Mouse (Mus musculus) limb, embryonic 15.5 days (tissue): ENCODE results near the gene Bad. TPM values are rescaled to one million over a fixed set of nuclear protein-coding genes. Genes with fewer than 3 reads are reported as not detected.
A peak's percentile ranks its signal among the peaks of the same experiment; 100 is the strongest.
"Not testable (repeated sequence)": the region's sequence is repeated elsewhere in the genome, so short reads cannot be mapped to it uniquely, and the experiment has no call there.

ENCODE experiments used
- ATAC-seq: fragments of 200-750 bp; cut with Nextera tagmentation; 2 replicates; pipeline ENCODE4 v1.8.0; 2017; ENCODE audit warnings: low read depth, moderate TSS enrichment; ENCODE audit not compliant: insufficient number of reproducible peaks, low FRiP score, low TSS enrichment
- H3K27ac ChIP-seq: fragments of 300-500 bp; sonication (generic); 2 replicates; pipeline ENCODE4 v1.5.1; 2015; ENCODE audit warnings: moderate library complexity, mild to moderate bottlenecking, inconsistent platforms
- H3K27me3 ChIP-seq: fragments of 300-500 bp; sonication (generic); 2 replicates; pipeline ENCODE4 v1.6.1; 2015; ENCODE audit warnings: inconsistent platforms
- H3K36me3 ChIP-seq: fragments of 300-500 bp; sonication (generic); 2 replicates; pipeline ENCODE4 v1.6.1; 2015; ENCODE audit warnings: inconsistent platforms
- H3K4me1 ChIP-seq: fragments of 300-500 bp; sonication (generic); 2 replicates; pipeline ENCODE4 v1.6.1; 2015; ENCODE audit warnings: inconsistent platforms
- H3K4me2 ChIP-seq: fragments of 300-500 bp; sonication (generic); 2 replicates; pipeline ENCODE4 v1.6.1; 2015; ENCODE audit warnings: mild to moderate bottlenecking, inconsistent platforms
- H3K4me3 ChIP-seq: fragments of 300-500 bp; sonication (generic); 2 replicates; pipeline ENCODE4 v1.5.1; 2015; ENCODE audit warnings: mild to moderate bottlenecking, inconsistent platforms
- H3K9ac ChIP-seq: fragments of 300-500 bp; sonication (generic); 2 replicates; pipeline ENCODE4 v1.6.1; 2015; ENCODE audit warnings: inconsistent platforms
- H3K9me3 ChIP-seq: fragments of 300-500 bp; sonication (generic); 2 replicates; pipeline ENCODE4 v1.6.1; 2016; ENCODE audit warnings: inconsistent platforms
- WGBS: fragments of 180-500 bp; shearing (Covaris S2); methylation state at CpG from one replicate; pipeline ENCODE4 v1.1.7; 2015; 5-methylcytosine and 5-hydroxymethylcytosine counted together
- polyA plus RNA-seq: library from polyadenylated mRNA; unstranded; fragments of >200 nt; fragmentation: Nextera tagmentation; extraction: Ambion mirVana; gene quantifications from 2 replicates; pipeline ENCODE4 v1.2.1, GENCODE M21; 2015

The Bad gene
- polyA plus RNA-seq, 1 experiment from 2014 or later = 92.3 TPM

DNA sequence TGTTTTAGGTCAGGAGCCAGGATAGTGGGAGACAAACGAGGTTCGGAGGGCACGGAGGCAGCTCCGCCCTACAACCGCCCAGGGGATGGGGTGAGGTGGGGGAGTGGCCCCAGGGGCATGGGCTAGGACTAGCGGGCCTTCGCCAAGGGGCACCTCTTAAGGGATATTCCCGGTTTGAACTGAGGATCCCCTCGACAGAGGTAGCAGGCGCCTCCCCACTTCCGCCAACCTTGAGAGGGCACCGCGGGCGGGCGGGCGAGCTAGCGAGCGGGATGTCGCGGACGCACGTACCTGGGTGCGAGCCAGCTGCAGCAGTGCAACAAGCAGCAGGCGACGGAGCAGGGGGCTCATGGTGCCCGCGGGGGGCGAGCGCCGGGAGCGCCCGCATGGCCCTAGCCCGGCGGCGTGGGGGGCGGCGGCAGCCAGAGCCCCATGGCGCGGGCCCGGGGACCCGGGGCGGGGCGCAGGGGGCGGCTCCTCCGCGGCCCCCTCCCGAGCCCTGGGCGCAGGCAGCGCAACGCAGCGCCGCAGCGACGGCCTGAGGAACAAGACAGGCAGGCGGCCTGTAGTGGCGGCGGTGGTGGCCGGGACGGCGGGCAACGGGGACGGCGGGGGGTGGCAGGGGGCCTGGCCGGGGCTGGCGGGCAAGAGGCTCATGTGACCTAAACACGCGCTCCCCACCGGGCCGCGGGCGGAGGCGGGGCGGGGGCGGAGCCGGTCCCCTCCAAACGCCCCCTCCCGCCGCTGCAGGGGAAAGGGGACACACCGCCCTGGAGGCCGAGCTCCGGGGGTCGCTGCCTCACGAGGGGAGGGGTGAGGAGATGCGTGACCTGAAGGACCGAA lies 45.6 kb downstream of the Bad start, which contains the start of gene Vegfb:
Gene Vegfb, minus strand, starts transcription at position 591 of the 843 bp plus-strand sequence.
- peak within 1 kb of the TSS; percentile 83 for H3K4me2 ChIP-seq
- peaks cover 30% of the 10 kb centered on the region for H3K4me1 ChIP-seq
- peak; percentile 35; the same call in 1 of the 2 replicates for ATAC-seq
- no peaks in the 10 kb centered on the region for H3K27me3 ChIP-seq
- H3K27ac ChIP-seq = peak within 1 kb of the TSS; percentile 90
- H3K4me3 ChIP-seq = peak within 1 kb of the TSS; percentile 91
- WGBS = under 1% methylated on average over 70 of the region's 85 CpGs
- H3K9me3 ChIP-seq = no peaks in the 10 kb centered on the region
- peak within 1 kb of the TSS; percentile 93 for H3K9ac ChIP-seq
- H3K36me3 ChIP-seq = peaks cover 30% of the 10 kb centered on the region

DNA sequence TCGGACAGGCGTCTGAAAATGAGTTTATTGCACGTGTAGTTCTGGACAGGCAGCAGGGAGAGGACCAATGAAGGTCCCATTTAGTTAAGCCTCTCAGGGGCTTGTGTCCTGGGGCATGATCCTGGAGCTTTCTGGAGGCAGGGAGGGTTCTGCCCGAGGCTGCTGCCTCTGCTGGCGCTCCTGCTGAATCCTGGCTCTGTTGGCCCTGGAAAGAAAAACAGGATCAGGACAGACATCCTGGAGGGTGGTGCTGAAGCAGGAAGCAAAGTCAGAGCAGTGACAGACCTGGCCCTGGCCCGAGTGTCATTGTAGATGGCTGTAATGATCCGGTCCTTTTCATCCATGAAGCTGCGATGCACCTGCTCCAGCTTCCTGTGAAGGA lies 46.2 kb downstream of the Bad start:
- ATAC-seq = no peak
- H3K36me3 ChIP-seq = peaks cover 24% of the 10 kb centered on the region
- H3K4me2 ChIP-seq = peak overlapping the region; percentile 83
- H3K27me3 ChIP-seq = no peaks in the 10 kb centered on the region
- peak overlapping the region; percentile 91 for H3K4me3 ChIP-seq
- H3K4me1 ChIP-seq = peaks cover 33% of the 10 kb centered on the region
- H3K9ac ChIP-seq = peak overlapping the region; percentile 93
- WGBS = 5% methylated on average over 8 of the region's 8 CpGs
- H3K27ac ChIP-seq = peak overlapping the region; percentile 90
- no peaks in the 10 kb centered on the region for H3K9me3 ChIP-seq

DNA sequence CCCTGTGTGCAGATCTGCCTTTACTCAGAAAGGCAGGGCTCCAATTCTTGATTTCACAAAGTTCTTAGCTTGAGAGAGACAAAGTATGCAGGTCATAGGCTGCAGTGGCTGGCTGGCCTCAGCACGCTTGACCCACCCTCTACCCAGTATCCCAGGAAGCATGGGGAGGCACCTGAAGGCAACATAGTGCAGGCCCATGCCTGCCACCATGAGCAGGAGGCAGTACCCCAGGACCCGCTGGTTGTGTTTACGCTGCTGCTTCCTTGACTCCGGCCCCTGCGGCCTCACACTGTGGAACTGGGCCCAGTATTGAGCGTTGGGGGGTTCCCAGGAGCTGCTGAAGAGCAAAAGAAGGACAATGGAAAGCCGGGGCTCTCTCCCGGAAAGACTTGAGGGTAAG lies 47.6 kb downstream of the Bad start:
- Histone ChIP-seq H3K4me1 (peaks cover 40% of the 10 kb centered on the region), H3K4me3 (no peak overlapping the region), H3K36me3 (peaks cover 14% of the 10 kb centered on the region), H3K27ac (no peak overlapping the region), H3K27me3 (no peaks in the 10 kb centered on the region), H3K9me3 (no peaks in the 10 kb centered on the region), H3K9ac (no peak overlapping the region), H3K4me2 (no peak overlapping the region)
- ATAC-seq = no peak
- 91% methylated on average over 8 of the region's 8 CpGs for WGBS

DNA sequence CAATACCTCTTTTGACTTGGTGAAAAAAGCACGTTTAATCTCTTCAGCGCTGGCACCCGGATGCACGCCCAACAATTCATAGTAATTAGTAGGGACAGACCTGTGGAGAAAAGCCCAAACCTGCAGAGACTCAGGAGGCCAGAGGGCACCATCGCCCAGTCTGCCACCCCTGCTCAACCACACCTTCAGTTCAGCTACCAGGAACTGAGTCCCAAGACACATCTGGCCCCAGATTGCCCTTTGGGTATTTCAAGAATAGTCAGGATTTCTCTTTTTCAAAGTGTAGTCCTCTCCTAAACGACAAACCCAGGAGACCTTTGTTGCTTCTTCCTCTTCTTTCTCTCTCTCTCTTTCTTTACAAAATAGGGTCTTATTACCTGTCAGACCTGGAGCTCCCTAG lies 49.1 kb downstream of the Bad start:
- no peak for ATAC-seq
- Histone ChIP-seq H3K27ac (no peak overlapping the region), H3K9ac (no peak overlapping the region), H3K36me3 (peaks cover 2% of the 10 kb centered on the region; the same call in 1 of the 2 replicates), H3K4me3 (no peak overlapping the region), H3K4me2 (no peak overlapping the region), H3K4me1 (peaks cover 53% of the 10 kb centered on the region), H3K27me3 (no peaks in the 10 kb centered on the region), H3K9me3 (no peaks in the 10 kb centered on the region)
- WGBS = 75% methylated on average over 6 of the region's 6 CpGs

DNA sequence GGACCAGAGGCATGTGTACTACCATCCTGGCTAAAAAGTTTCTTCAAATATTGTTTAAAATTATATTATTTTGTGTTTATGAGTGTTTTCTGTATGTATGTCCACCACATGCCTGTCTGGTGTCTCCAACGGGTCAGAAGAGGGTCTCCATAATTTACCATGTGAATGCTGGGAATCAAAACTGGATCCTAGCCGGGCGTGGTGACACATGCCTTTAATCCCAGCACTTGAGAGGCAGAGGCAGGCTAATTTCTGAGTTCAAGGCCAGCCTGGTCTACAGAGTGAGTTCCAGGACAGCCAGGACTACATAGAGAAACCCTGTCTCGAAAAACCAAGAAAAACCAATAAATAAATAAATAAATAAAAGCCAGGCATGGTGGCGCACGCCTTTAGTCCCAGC lies 49.5 kb downstream of the Bad start:
- H3K27ac ChIP-seq, H3K36me3 ChIP-seq, ATAC-seq, H3K4me3 ChIP-seq, H3K27me3 ChIP-seq, H3K9me3 ChIP-seq, H3K9ac ChIP-seq: not testable (repeated sequence)
- 90% methylated on average over 6 of the region's 6 CpGs for WGBS
- H3K4me2 ChIP-seq = peak overlapping the region; percentile 95; the same call in 1 of the 2 replicates
- peaks cover 49% of the 10 kb centered on the region for H3K4me1 ChIP-seq

DNA sequence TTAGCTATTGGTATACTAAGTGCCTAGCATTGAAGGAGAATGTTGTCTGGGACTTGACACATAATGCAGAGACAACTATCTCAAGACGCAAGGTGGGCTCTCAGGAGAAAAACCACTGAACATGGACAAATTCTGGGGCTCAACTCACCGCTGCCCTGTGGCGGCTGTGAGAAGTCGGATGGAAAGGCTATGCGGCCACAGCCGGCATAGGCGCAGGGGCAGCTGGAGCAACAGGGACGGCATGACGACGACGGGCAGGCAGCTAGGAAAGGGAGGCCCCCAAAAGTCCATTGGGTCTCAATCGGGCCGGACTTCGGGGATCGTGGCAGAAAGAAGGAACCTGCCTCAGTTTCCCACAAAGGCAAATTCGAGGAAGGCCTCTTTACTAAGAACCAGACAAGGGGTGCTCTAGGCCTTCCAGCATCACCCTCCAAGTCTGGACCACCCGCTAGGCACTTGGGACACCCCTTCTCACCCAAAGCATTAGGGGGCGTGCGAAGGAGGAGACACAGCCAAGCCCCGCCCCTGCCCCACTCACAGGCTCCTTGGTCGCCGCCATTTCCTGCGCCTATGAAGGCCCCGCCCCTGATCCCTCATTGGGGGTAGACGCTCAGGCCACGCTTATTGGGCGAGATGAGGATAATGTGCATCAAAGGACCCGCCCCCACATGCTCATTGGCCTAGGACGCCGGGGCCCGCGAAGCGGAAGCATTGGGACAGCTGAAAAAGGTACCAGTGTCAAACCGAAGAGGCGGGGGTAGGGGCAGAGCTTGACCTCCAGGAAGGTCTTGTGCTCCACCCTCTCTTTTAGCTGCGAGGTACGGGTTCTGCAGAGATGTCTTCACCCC lies 50.6 kb downstream of the Bad start, which contains the start of gene Dnajc4:
Gene Dnajc4, minus strand, starts transcription at position 562 of the 848 bp plus-strand sequence.
- ATAC-seq = peak; percentile 90

DNA sequence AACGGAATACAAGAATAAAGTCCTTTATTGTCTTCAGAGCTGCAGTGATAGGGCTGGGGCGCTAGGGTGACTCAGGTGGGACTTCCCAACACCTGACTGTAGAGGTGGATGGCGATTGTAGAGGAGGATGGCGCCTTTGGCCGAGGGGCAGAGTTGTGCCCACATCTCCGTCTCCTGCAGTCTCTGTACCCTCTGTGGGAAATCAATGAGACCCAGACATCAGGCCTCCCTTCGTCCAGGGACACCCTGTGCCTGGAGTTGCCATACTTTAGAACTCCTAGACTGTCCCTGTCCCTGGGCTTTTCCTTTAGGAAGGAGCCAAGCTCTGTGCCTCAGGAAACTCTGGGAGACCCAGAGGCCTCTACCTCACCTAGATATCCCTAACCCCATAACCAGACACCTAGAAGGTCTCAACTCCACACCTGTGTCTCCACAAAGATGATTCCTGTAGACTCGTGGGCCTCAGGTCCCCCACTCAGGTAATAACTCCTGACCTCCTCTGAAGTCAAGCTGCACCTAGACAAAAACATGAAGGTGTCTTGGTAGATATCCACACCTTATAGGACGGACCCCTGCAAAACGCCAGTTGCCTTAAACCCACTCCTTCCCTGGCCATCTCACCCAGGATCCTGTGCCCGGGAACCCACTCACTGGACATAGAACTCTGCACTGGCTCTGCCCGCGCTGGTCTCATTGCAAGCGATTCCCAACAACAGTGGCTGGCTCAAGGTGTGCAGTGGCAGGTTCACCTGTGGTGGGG lies 51.5 kb downstream of the Bad start:
- WGBS = 60% methylated on average over 14 of the region's 14 CpGs
- no peaks in the 10 kb centered on the region for H3K9me3 ChIP-seq
- H3K4me2 ChIP-seq = peak overlapping the region; percentile 95
- ATAC-seq = no peak
- H3K27me3 ChIP-seq = no peaks in the 10 kb centered on the region
- H3K4me1 ChIP-seq = peaks cover 46% of the 10 kb centered on the region
- peaks cover 5% of the 10 kb centered on the region; the same call in 1 of the 2 replicates for H3K36me3 ChIP-seq
- peak overlapping the region; percentile 68; the same call in 1 of the 2 replicates for H3K27ac ChIP-seq
- H3K4me3 ChIP-seq = peak overlapping the region; percentile 59
- H3K9ac ChIP-seq = peak overlapping the region; percentile 31; the same call in 1 of the 2 replicates

More for the DNA sequence above, 50.6 kb downstream of the Bad start, which contains the start of gene Dnajc4:
- peak within 1 kb of the TSS; percentile 68 for H3K27ac ChIP-seq
- H3K9me3 ChIP-seq = no peaks in the 10 kb centered on the region
- H3K27me3 ChIP-seq = no peaks in the 10 kb centered on the region
- H3K9ac ChIP-seq = peak within 1 kb of the TSS; percentile 63
- H3K4me3 ChIP-seq = peak within 1 kb of the TSS; percentile 59
- peak within 1 kb of the TSS; percentile 95 for H3K4me2 ChIP-seq
- WGBS = 1% methylated on average over 37 of the region's 37 CpGs
- H3K4me1 ChIP-seq = peaks cover 51% of the 10 kb centered on the region
- H3K36me3 ChIP-seq = no peaks in the 10 kb centered on the region

DNA sequence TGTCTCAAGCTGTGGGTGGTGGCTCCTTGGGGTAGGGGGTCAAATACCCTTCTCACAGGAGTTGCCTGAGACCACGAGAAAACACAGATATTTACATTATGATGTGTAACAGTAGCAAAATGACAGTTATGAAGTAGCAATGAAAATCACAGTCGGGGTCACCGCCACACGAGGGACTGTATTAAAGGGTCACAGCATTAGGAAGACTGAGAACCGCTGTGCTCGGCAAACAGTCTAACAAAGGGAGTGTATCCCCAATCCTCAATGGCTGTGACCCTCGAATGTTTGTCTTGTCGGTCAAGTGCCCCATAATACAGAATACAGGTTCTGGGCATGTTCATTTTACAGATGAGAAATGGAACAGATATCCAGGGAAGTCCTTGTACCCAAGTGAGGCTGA lies 52.3 kb downstream of the Bad start:
- H3K4me3 ChIP-seq = no peak overlapping the region
- no peaks in the 10 kb centered on the region for H3K27me3 ChIP-seq
- H3K9me3 ChIP-seq = no peaks in the 10 kb centered on the region
- ATAC-seq = no peak
- H3K4me1 ChIP-seq = peaks cover 43% of the 10 kb centered on the region
- H3K36me3 ChIP-seq = peaks cover 13% of the 10 kb centered on the region
- no peak overlapping the region for H3K4me2 ChIP-seq
- no peak overlapping the region for H3K27ac ChIP-seq
- 84% methylated on average over 8 of the region's 8 CpGs for WGBS
- no peak overlapping the region for H3K9ac ChIP-seq

DNA sequence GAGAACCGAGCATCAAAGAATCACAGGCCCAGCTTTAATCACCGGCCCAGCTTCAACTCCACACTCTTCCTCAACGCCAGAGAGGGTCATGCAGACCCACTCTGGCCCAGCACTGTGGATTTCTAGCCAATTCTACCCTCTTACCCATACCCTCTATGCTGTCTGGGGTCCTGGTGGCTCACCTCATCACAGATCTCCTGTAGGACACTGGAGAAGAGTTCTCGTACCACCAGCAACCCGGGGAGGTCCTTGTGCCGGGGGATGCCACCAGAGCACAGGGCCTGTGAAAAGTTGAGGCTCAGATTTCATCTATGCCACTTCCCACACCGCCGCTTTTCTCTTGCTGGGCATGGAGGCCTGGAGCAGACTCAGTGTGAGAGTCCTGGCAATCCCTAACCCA lies 52.8 kb downstream of the Bad start:
- no peak for ATAC-seq
- H3K4me3 ChIP-seq = peak overlapping the region; percentile 63; the same call in 1 of the 2 replicates
- peaks cover 43% of the 10 kb centered on the region for H3K4me1 ChIP-seq
- no peaks in the 10 kb centered on the region for H3K27me3 ChIP-seq
- H3K4me2 ChIP-seq = no peak overlapping the region
- H3K9ac ChIP-seq = no peak overlapping the region
- peaks cover 18% of the 10 kb centered on the region for H3K36me3 ChIP-seq
- no peaks in the 10 kb centered on the region for H3K9me3 ChIP-seq
- H3K27ac ChIP-seq = no peak overlapping the region
- WGBS = 82% methylated on average over 8 of the region's 8 CpGs

DNA sequence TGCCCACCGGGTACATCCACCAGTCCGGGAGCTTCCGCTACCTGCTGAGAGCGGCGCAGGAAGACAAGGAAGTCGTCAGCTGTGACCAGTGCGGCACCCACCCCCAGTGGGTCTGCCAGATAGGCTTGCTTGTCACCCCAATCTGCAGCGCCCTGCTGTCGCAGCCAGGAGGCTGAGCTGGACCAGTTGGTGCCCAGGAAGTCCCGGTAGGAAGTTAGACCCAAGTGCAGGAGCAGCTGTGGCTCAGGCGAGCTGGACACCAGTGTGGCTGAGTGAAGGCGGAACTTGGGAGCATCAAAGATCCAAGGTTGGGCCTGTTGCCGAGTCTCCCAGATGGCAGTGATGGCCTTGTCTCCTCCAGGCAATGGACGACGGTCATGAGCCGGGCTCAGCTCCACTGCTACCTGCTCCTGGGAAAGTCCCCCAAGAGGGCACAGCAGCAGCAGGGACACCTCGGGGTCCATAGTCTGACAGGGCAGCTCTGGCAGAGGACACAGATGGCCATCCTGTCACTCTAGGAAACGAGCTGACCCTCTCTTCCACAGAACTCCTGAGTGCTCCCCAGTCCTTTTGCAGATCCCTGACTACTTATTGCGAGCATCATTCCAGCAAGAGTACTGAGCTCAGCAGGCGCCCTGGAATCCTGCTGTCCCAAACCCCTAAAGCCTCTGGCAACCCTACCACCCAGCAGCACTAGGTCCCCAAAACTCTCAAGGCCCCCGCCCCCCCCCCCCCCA lies 53.8 kb downstream of the Bad start:
- H3K4me1 ChIP-seq = peaks cover 43% of the 10 kb centered on the region
- WGBS = 43% methylated on average over 21 of the region's 21 CpGs
- peak overlapping the region; percentile 43; the same call in 1 of the 2 replicates for H3K27ac ChIP-seq
- peaks cover 26% of the 10 kb centered on the region for H3K36me3 ChIP-seq
- peak overlapping the region; percentile 52 for H3K9ac ChIP-seq
- ATAC-seq = no peak
- H3K4me2 ChIP-seq = peak overlapping the region; percentile 80
- H3K27me3 ChIP-seq = no peaks in the 10 kb centered on the region
- peak overlapping the region; percentile 63 for H3K4me3 ChIP-seq
- no peaks in the 10 kb centered on the region for H3K9me3 ChIP-seq
